Mouse (Mus musculus): ENCODE data around the gene Notch2.

GRCm38 (mm10) chr3:98013401-98014281, at the start of gene Notch2:
- TF ChIP-seq CTCF (IDR thresholded peaks at IDR 0.05; ENCODE audit: low read depth) = no peak
- TF ChIP-seq EP300 (optimal IDR thresholded peaks at IDR 0.05) = peak; percentile 56

Measured in stomach, postnatal 0 days (tissue).